In genomic region chr4:140037784-140038387, GRCm38 (mm10) we compare ENCODE assay signal across 9 mouse cellular contexts.
A peak's percentile ranks its signal among the peaks of the same experiment; 100 is the strongest.
DNase-seq lines count a peak whose midpoint lies in the region; ATAC-seq lines count a peak whose summit lies in the region.
"Had no signal": no experiment of that assay in that cellular context is flagged by ENCODE, and none has a peak within 500 bp of the region (broad histone marks: within the 10 kb centered on the region; RNA-seq: fewer than 3 reads in every experiment).

No protein-coding gene starts in this region.

- H3K4me1 ChIP-seq in hindbrain, embryonic 16.5 days (ENCODE audit: control insufficient read depth, insufficient read depth, low read depth, low read length) = peaks cover 22% of the 10 kb centered on the region

- ATAC-seq in hindbrain, embryonic 16.5 days = peak; percentile 31
- ATAC-seq: Patski had no signal

- H3K4me3 ChIP-seq in hindbrain, embryonic 16.5 days (ENCODE audit: low read length) = no peak overlapping the region

- DNase-seq in urinary bladder, postnatal 14 days (ENCODE audit: low spot score) = peak; percentile 53
- no peak for DNase-seq in urinary bladder, adult 2 months (ENCODE audit: low spot score)
- peak; percentile 58 to 73 for DNase-seq in frontal cortex, adult 2 months (ENCODE audit: extremely low spot score in 1 of 2, low spot score in 1 of 2)
- DNase-seq in left cerebral cortex, postnatal 4 days = peak; percentile 60
- peak; percentile 37 for DNase-seq in ovary, postnatal 14 days (ENCODE audit: low spot score)
- no peak for DNase-seq in thymus, adult 18-20 months
- no peak for DNase-seq in thymus, postnatal 4 days

- no peak overlapping the region for H3K9ac ChIP-seq in hindbrain, embryonic 16.5 days (ENCODE audit: low read depth, low read length)

- no peak overlapping the region for H3K27ac ChIP-seq in hindbrain, embryonic 16.5 days (ENCODE audit: low read depth, low read length)

- H3K36me3 ChIP-seq in hindbrain, embryonic 16.5 days (ENCODE audit: control insufficient read depth, insufficient read depth, low read length) = no peaks in the 10 kb centered on the region

- WGBS in hindbrain, embryonic 16.5 days = 4% methylated on average over 12 of the region's 13 CpGs

- 0 out of 2 replicates have a peak, but pooled peaks cover 4% of the 10 kb centered on the region for H3K9me3 ChIP-seq in hindbrain, embryonic 16.5 days (ENCODE audit: control insufficient read depth, low read length)

- H3K4me2 ChIP-seq in hindbrain, embryonic 16.5 days (ENCODE audit: low read length) = peak overlapping the region; percentile 23; the same call in 1 of the 2 replicates

- intact Hi-C loops in left cerebral cortex, postnatal 4 days (cut with DNase I) = no loop called here

- peaks cover 12% of the 10 kb centered on the region; the same call in 1 of the 2 replicates for H3K27me3 ChIP-seq in hindbrain, embryonic 16.5 days (replicated peaks; ENCODE audit: control insufficient read depth, insufficient read depth, low read length)

Comparison
In these comparisons a context has a peak if more than half of its experiments do, and no peak if none do; other contexts are left out.
1. DNase-seq: peak in urinary bladder, postnatal 14 days (single experiment), frontal cortex, adult 2 months (2 of 2), left cerebral cortex, postnatal 4 days (single experiment) and ovary, postnatal 14 days (single experiment); none in urinary bladder, adult 2 months (single experiment), thymus, adult 18-20 months (0 of 2) and thymus, postnatal 4 days (single experiment).